Mouse (Mus musculus) cortical plate, adult 2 months (tissue): ENCODE data around the gene Ust.
"Not testable (repeated sequence)": the region's sequence is repeated elsewhere in the genome, so short reads cannot be mapped to it uniquely, and the experiment has no call there.

Experiments used
- CTCF ChIP-seq: fragments of 200-500 bp; IDR thresholded peaks from 2 replicates; pipeline ENCODE4 v1.5.1; 2011; ENCODE audit warnings: mild to moderate bottlenecking, control low read depth, low read length; ENCODE audit not compliant: insufficient read depth; ENCODE audit errors: extremely low read depth
- POLR2A ChIP-seq: fragments of 200-500 bp; IDR thresholded peaks from 2 replicates; pipeline ENCODE4 v1.6.1; 2011; ENCODE audit warnings: mild to moderate bottlenecking, low read length, control low read depth; ENCODE audit not compliant: insufficient read depth; ENCODE audit errors: extremely low read depth

DNA sequence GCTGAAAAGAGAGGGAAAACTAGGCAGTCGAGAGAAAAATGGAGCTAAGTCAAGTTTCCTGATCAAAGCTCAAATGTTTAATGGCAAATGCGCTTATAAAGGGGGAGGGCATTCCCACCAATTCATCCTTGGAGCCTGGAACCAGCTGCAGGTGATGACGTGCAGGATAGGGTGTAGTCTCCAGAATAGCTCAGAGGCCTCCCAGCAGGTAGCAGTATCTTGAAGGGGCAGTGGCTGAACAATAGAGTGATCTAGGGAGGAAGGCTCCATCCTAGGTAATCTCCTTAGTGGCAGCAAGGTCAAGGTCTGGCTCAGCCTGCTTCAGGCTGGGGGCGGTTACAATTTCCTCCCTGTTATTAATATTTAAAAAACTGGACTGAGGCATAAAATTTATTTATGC is 33.0 kb upstream of the Ust start:
- not testable (repeated sequence) for TF ChIP-seq CTCF, POLR2A
